Mouse (Mus musculus) T-helper 2 cell (primary cell): Measurements from ENCODE around the gene Trpc2.

Experiments
- in situ Hi-C: fragments of 300-600 bp; cut with MboI, MseI; formaldehyde crosslinking; loops from one replicate; pipeline ENCODE4 v1.15.1; 2025; ENCODE audit warnings: high pct_unique_total_duplicates

Gene Trpc2

DNA sequence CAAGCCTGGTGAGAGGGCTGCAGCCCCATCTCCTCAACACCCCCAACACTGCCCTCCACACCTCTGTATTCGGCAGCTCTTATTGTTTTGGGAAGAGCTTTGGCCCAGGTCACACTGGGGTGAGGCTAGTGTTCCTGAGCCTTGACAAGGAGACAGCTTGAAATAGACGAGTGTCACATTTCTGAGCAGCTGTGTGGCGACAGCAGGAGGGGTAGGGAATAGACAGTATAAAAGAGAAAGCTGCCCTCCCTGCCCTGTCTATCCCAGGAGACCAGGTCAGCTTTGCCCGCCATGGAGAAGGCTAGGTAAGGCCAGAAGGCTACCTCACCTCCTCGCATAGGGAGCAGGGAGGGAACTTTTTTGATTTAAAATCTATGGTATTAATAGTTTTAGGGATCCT lies 18.6 kb downstream of the Trpc2 start, which contains the start of gene Art1:
Gene Art1 (plus strand): TSS at position 257 of the 400 bp plus-strand sequence.
- in situ Hi-C loops: no loop called here

DNA sequence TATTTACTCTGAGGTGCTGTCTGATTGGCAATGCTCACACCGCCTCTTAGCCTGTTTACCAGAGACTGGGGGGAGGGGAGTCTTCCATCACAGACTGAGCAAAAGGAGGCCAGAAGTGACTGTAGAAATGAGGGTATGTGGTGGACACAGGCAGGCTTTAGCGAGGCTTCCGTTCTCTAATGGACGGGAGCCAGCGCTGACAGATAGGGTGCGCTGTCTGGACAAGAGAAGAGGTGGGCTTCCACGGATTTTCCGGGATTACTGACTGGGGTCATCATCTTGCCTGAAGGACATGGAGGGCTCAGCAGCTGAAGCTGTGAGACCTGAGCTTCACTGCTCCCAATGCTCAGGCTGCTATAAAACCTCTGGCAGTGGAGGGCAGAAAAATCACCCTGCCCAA lies 19.3 kb downstream of the Trpc2 start:
- in situ Hi-C loops: no loop called here

DNA sequence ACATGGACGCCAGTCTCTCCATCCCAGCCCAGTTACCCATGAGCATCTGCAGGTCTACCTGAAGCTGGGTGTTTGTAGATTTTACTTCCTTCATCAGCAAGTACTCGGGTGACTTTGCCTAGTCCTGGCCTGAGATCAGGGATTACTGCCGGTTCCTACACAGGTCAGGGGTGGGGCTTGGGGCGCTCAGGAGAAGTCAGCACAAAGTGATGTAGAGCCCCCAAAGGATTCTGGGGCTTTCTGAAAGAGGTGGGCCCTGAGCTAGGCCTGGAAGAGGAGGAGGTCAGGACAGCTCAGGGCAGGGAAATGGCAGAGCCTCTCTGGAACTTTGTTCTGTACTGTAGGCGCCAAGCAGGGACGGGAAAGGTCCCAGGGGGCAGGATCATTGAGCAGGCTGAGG lies 19.8 kb downstream of the Trpc2 start:
- in situ Hi-C loops: no loop called here

DNA sequence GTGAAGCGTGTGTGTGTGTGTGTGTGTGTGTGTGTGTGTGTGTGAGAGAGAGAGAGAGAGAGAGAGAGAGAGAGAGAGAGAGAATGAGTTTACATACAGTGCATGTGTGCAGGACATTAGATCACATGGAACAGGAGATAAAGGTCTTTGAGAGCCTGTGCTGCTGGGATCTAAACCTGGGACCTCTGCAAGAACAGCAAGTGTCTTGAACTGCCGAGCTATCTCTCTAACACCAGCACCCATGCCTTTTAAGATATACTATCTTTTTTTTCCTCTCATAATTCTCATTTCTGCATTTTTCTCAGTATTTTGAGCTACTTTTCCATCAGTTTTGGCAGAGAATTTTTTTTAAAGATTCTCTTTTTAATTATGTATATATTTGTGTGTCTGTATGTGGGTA lies 20.6 kb downstream of the Trpc2 start:
- in situ Hi-C loops: no loop called here

DNA sequence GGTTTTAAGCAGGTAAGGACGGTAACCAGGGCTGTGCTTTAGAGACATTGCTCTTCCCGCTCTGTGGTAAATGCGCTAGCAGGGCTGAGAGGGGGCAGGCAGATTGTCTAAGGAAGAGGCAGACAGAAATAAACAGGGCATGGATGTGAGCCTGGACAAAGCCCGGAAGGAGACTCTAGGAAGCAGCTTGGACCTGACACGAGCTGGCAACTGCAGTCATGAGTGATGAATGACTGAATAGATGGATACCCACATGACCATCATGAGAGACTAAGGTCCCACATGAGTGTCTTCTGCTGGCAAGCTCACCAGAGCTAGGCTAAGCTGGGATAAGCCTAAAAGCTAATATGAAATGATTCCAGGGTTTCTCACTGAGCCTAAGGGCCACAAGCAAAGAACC lies 21.2 kb downstream of the Trpc2 start:
- in situ Hi-C loops: no loop called here

DNA sequence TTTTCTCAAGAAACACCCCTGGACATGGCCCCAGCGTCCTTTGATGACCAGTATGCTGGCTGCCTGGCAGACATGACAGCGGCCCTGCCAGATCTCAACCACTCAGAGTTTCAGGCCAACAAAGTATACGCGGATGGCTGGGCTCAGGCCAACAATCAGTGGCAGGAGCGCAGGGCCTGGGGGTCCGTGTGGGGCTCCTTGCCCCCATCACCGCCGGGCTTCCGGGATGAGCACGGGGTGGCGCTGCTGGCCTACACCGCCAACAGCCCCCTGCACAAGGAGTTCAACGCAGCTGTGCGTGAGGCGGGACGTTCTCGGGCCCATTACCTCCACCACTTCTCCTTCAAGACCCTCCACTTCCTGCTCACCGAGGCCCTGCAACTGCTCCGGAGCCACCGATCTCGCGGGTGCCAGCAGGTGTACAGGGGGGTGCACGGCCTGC lies 23.8 kb downstream of the Trpc2 start:
- in situ Hi-C loops: no loop called here

DNA sequence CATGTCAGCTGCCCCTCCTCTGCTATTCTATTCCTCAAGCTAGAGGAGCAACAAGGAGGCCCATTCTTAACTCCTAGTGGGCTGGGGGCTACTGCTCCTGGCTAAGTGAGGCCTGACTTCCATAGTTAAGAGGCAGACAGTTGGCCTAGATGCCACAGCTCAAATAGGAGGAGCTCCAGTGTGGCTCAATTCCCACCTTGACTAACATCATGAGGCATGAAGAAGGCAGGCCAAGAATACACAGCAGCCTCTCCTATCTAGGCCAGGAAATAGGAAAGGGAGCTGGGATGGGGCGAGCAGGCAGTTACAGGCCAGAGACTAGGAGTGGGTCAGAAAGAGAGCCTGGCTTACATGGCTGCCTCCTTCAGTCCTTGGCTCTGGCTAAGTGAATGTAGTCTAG lies 25.3 kb downstream of the Trpc2 start:
- in situ Hi-C loops: no loop called here

DNA sequence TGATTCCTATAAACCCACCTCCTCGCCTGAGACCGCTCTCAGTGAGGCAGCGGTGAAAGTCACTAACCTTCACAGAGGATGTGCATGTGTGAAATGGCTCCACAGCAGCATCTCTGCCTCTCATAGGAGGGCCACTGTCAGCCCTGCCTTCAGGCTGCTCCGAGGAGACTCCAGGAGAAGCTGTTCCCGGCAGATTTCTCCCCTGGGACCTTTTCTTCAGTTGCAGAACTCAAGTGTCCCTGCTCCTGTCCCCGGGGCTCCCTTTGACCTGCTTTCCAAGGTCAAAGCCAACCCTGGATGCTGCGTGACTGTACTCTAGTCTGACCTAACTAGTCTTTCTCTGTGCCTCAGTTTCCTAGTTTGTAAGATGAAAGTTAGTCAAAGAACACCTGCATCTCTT lies 26.3 kb downstream of the Trpc2 start, which contains the start of gene Art5:
Gene Art5 (minus strand): TSS at position 319 of the 400 bp plus-strand sequence.
- in situ Hi-C loops: no loop called here

DNA sequence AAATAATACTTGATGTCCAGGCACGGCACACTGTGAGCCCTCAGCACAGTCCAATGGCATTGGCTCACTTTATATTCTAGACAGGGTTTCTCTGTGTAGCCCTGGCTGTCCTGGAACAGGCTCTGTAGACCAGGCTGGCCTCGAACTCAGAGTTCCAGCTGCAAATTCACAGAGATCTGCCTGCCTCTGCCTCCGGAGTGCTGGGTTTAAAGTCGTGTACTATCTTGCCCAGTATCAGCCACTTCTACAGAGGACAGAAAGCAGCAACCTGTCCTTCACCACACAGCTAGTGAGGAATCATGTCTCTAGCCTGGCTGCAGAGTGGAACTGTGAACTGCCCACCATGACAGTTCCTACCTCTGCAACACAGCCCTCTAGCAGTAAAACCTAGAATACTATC lies 26.8 kb downstream of the Trpc2 start:
- in situ Hi-C loops: loop anchor here (5.0 kb wide), 1 partner anchor 72 kb away; no protein-coding TSS in a partner anchor

DNA sequence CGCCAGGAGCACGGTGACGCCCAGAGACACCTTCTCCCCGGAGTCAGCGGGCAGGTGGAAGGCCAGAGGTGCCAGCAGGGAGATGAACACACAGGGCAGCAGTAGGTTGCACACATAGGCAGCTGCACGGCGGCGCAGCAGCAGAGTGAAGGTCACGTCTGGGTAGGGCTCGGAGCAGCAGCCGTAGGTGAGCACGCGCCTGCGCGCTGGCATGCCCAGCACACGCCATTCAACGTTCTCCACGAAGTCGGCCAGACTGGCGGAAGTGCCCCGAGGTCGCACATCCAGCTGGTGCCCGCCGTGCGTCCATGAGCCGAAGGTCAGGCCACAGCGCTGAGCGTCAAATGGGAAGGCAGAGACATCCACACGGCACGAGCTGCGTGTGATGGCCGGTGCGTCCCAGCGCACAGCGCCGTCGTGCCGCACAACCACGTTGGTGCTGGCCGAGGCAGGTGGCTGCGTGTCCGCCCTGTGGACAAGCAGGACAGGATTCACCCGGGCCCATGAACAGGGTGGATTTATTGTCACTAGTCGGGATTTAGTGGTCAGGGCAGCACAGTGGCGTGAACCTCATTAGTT lies 30.3 kb downstream of the Trpc2 start:
- in situ Hi-C loops: loop anchor here (5.0 kb wide), 1 partner anchor 76 kb away; no protein-coding TSS in a partner anchor

DNA sequence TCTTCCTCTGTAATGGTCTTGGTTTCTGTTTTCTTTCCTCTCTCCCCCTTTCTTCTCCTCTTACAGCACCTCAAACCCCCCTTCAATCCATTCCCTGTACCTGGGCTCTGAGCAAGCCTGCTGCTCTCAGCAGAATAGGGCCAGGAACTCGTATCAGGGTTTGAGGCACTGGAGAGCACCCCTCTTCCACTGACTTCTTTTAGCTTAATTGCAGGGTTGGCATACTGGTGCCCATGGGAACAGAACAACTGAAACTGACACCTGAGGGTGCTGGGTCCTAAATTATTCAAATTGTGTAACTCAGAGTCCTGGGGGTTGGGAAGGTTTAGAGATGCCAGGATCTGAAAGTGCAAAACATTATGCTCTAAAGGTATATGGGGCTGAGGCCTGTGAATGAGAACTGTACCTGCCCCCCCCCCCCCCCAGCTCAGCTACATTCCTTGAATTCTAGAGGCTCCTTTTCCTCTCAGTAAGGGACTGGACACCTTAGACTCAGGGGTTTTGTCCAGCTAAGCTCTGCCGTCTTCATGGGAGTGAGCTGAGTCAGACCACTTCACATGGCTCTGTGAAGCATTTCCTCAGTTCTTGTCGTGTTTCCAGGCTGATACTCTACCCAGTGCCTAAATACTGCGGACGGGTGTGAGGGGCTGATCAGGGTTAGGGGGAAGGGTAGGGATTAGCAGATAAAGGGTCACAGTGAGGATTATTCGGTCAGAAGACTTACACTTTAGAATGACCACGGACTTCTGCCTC lies 33.8 kb downstream of the Trpc2 start, which contains the start of gene Chrna10:
Gene Chrna10 (minus strand): TSS at position 250 of the 753 bp plus-strand sequence.
- in situ Hi-C loops: no loop called here

DNA sequence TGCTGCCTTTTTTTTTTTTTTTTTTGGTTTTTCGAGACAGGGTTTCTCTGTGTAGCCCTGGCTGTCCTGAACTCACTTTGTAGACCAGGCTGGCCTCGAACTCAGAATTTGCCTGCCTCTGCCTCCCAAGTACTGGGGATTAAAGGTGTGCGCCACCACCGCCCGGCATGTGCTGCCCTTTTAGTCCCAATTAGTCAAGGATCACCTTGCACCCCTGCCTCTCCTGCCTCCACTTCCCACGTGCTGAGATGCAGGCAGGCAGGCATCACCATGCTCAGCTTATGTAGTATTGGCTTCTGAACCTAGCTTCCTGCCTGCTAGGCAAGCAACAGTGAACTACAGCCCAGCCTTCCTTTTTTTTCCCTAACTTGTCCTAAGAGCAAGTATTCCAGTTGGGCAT lies 34.5 kb downstream of the Trpc2 start:
- in situ Hi-C loops: no loop called here

DNA sequence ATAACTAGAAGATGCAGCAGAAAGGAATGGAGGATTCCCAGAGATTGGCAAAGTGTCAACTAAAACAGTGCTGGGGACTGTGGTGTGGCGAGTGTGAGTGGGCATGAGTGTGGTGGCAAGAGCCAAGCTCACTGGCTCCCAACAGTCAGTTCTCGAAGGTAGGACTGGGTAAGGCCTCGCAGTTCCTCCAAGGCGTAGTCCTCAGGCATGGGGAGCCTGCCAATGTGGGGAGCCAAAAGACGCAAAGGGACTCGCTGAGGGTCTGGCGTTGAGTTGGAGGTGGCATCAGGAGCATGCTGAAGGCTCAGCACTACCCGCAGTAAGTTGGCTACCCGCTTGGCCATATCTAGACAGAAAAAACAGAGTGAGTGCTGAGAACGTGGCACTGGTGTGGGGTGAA lies 37.4 kb downstream of the Trpc2 start:
- in situ Hi-C loops: loop anchor here (5.0 kb wide), 1 partner anchor 67 kb away; no protein-coding TSS in a partner anchor

DNA sequence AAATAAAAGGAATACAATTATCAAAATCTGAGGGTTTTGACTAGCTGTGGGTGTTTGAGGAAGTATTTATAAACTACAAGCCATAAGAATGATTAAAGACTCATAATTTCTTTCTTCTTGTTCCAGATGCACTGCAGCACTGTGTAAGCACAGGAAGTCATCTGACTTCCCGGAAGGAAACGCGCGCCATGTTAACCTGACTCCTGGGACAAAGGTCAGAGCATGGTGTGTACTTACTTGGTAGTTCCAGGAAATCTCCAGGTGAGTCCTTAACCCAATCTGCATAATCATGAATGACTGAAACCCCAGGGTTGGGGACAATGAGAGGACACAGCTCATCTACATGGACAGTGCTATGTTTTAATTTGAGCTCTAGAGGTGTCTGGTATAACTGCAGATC lies 49.5 kb downstream of the Trpc2 start:
- in situ Hi-C loops: loop anchor here (25.0 kb wide), 1 partner anchor 330 kb away; no protein-coding TSS in a partner anchor

DNA sequence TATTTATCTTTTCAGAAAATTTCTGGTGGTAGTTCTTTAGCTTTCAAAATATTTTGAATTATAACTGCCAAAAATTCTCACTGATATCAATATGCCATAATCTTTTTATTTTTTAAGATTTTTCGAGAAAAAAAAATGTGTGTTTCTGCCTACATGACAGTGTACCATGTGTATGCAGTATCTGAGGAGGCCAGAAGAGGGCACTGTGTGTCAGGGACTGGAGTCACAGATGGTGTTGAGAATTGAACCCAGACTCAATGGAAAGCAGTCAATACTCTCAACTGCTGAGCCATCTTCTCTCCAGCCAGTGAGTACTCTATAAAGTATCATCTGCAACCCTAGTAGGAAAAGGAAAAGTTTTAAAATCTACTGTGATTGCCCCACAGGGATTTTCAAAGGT lies 54.5 kb downstream of the Trpc2 start:
- in situ Hi-C loops: loop anchor here (25.0 kb wide), 1 partner anchor 325 kb away; no protein-coding TSS in a partner anchor

DNA sequence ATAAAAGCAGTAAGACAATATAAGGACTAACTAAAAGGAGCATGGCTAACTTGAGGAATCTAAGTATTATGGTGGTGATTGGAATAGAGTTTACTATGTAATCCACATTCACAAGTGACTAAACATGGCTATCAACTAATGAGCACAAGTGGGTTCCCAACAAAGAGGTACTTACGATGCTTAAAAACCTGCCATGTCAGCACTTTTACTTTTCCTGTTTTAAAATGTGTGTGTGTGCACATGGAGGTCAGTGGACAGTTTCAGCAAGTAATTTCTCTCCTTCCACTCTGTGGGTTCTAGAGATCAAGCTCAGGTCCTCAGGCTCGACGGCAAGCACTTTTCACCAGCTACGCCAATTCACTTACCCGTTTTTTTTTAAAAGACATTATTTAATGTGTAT lies 55.0 kb downstream of the Trpc2 start:
- in situ Hi-C loops: loop anchor here (25.0 kb wide), 1 partner anchor 324 kb away; no protein-coding TSS in a partner anchor
